Mouse (Mus musculus) cerebellum, postnatal 25 days (tissue): Measurements from ENCODE around the gene Slco3a1.
A peak's percentile ranks its signal among the peaks of the same experiment; 100 is the strongest.

Source experiments
- DNase-seq, 2 experiments: peaks; one replicate each; pipeline ENCODE4 v3.0.0; 2021; ENCODE audit warnings: mixed read lengths in 2 of 2

The Slco3a1 gene

DNA sequence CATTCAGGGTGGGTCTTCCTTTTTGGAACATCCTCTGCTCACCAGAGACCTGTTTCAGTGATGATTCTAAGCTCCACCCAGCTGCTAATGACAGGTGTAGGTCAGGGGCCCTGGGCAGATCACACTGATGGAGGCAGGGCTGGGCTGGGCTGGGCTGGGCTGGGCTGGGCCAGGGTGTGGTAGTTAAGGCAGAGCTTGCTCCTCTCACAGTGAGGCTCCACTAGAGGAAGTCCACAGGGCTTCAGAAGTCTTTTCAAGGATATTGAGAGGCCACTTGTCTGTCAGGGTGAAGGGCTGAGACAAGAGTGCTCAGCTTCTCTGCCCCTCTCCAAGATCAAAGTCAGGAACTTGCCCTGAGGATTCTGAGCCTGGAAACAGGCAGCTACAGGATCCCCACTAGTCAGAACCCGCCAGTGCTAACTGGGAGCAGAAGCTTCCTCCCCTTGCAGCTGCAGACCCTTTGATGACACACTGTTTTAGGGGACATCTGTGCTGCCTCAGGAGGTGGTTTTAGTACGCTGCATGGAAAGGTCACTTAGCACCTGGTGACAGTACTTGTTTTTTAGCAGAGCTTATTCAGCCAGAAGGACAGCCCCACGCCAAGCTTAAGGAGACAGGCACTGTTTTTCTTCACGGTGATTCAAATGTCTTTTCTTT, 213.3 kb downstream of the Slco3a1 start:
- DNase-seq: no peak

DNA sequence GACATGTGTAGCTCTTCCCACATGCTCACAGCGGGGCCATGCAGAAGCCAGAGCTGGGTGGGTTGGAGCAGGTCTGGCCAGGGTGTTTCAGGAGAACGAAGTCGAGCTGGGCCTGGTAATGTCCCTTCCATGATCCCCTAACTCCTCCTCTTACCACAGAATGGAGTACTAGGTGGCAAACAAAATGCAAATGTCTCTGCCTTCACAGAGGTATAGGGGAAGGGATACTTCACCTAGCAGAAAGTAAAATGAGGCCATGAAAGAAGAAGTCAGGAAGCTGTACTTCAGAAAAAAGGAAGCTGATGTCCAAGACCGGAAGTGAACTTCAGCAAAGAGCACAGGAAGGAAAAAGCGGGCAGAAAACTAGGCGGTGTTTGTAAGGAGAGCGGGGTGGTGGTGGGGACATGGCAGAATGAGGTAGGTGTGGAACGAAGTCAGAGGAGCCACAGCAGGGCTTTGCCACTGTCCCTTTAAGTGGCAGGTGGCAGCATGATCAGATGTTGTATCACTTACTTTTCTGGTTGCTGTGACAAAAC, 214.1 kb downstream of the Slco3a1 start:
- DNase-seq: no peak

DNA sequence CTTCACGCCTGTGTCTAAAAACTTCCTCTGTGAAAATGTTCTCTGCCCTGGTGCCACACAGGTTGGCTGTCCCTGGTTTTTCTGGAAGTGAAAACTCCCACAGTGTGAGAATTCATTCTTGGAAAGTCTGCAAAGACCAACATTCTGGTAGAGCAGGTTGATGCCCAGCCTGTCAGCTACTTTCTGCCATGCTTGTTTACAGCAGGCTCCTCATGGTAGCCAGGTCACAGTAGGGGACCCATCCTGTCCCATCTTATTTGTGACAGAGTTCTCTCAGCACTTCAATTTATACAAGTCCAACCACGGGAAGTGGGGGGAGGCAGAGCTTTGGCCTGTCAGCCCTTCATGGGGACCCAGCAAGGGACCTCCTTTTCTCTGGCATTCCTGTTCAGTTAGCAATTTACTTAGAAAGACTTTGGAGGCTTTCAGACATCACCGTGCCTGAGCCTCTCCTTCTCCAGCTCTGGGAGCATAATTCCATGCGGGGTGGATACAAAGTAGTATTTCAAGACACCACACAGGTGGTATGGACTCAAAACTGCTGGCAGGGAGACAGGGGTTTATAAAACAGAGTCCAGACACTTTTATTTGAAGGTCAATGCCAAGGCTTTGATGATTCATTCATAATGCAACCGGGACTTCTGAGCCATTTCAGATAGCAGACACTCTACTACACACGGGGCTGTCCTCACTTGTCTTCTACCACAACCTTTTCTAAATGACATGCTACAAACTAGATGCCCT, 216.7 kb downstream of the Slco3a1 start:
- peak; percentile 61 to 72 for DNase-seq

DNA sequence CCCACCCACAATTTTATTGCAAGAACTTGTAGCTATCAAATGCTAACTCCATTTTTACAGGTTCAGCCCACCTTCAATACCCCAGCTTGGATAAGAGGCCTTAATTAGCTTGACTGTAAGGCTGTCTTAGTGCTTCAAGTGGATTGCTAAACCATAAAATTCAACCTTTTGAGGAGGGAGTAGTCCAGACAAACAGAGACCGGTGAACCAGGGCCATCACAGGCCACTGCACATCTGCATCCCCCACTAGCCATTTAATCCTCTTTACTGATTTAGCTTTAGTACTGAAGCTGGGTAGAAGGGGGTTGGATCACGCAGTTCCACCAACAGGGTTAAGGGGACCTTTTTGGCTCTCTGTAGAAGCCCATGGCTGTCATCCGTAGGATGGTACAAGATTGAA, 222.3 kb downstream of the Slco3a1 start:
- DNase-seq: no peak

DNA sequence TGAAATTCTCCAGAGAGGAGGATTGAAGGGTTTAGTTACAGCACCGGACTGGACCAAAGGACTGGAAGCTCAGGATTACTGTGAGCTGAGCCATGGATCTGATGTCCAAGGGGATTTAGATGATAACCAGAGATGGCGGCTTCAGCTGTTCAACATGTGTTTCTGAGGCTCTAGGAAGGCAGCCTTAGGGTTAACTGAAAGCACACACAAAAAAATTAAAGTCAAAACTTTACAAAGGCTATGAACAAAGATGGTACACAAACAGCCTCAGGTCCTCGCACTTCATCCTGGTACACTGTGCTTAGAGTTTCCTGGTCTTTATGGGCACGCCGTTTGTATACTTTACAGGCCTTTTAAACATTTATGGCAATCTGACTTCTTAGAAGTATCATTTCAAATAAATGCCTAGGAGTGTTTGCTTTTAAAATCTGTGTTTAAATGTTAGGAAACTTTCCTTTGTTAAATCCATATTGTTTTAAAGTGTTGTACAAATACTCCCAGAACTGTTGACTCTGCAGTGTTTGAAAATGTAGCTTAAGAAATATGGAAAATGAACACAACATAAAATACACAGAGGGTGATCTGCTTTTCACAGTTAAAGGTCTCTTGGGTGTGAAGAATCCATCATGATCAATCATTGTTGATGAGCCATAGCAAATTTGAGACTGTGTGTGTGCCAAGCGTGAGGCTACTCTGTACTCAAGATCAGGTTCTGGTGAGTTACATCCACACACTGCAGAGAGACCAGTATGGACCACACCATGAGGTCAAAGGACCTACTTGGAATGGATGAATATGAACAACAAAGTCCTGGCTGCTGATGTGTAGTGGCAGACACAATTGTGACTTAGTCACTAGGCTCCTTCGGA, 223.5 kb downstream of the Slco3a1 start:
- DNase-seq: no peak

DNA sequence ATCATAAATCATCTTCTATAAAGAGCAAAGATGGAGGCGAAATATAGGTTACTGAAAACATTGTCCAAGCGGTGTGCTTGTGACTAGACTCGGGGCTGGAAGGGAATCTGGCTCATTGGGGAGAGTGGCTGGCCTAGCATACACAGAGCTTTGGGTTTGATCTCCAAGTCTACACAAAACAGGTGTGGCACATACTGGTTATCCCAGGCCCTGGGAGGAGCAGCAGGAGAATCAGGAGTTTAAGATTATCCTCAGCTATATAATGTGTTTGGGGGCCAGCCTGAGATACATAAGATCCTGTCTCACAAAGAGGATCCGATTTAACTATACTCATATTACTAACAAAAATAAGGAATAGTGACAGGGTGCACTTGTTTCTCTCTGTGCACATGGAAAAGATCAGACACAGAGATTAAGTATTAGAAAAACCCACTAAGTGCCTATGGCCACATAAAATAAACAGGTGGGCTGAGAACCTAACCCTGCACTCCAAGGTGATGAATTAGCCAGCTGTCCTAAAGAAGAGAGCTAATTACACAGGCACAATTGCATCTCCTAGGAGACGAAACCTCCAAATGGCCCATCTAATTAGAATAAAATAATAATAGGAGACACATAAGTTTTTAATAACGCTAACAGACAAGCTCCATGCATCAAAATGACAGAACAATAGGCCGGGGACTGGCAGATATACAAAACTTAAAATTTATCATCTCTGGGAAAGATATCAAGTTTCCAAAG, 224.3 kb downstream of the Slco3a1 start:
- DNase-seq: no peak

DNA sequence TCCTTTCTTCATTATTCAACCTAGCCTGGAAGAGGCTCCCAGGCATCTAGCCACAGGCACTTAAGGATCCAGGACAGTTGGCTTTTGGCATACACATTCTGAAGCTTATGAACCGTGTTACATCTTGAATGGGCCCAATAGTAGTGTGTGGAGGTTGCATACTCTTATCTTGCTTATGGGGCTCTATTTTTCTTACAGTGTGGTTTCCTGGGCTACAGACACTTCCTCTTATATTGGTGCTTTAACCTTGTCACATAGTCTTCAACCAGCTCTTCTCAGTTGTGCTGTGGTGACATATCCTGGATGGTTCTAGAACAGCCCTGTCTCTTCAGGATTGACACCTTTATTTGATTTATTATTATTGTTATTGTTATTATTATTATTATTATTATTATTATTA, 225.6 kb downstream of the Slco3a1 start:
- DNase-seq: no peak

DNA sequence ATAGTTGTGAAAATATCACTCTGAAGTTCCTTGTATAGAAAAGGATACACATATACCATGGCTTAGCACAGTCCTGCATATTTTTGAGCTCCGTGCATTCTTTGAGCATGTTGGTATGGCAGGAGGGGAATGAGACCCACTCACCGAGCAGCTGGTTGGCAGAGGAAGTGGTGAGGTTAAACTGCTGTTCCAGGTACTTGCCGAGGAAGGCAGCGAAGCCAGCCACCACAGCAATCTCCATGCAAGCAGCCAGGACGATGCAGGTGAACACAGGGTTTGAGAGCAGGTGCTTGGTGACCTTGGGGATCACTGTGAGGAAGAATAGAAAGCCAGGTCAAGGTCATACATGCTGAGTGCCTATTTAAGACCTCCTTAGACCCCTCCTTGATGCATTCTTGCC, 226.9 kb downstream of the Slco3a1 start:
- no peak for DNase-seq

DNA sequence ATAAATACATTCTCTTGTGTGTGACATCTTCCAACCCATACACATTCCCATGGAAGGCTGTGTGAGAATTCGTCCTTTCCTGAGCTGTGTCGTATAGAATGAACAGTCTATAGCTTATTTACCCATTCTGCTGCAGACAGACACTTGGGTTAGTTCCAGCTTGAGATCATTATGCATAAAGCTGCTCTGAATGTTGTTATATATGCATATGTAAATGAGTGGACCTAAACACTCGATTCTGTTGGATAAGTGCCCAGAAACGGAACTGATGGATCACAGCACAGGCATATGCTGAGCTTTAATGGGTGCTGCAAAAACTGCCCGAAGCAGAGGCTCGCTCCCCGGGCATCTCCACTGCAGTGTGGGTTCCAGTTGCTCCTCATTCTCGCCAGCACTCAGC, 229.5 kb downstream of the Slco3a1 start:
- no peak for DNase-seq

DNA sequence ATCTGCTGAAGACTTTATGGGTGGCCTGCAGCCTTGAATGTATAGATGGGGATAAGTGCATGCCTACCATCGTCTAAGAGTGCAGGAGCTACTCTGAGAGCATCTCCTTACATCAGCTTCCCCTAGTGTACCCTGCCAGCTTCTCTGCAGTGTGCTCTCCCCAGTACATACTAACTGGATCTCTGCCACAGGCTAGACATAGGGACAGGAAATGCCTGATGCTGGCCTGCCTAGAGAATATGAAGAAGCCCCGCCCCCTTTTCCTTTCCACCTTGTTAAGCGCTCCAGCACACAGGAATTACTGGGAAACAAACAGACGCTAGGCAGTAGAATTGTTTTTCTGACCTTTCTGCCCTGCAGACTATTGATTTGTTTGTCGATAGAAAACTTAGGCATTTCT, 230.9 kb downstream of the Slco3a1 start:
- peak in 1 of 2 experiments; percentile 25 for DNase-seq

DNA sequence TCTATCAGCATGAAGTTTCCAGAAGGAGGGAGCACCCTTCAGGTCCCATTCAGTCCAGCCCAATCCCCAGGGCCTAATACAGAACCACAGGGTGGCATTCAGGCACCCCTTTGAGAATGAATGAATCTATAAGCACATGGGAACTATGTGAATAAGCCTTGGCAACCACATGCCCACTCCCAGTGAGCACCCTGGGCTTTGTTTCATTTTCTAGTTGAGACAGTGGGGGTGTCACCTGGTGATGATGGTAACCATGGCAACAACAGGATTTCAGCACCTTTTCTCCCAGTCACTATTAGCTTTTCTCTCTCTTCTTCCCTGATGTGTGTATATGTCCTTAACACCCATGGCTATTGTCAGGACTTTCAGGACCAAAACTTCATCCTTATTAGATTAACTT, 231.4 kb downstream of the Slco3a1 start:
- DNase-seq: no peak

DNA sequence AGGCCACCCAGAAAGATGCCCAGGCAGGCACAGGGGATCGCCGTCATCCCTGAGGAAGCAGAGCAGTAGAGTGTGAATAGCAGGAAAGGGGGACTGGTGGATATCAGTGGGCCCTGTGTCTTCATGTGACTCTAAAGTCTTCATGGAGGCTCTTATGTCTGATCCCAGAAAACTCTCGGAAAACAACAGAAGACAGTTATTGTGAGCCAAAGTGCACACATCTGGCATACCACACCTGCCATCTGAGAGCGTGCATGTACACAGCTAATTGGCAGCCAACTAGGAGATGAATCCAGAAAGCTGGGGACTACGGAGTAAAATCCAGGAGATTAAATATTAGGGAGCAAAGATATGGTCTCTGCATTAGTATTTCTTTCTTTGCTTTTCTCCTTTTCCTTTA, 233.9 kb downstream of the Slco3a1 start:
- DNase-seq: no peak

DNA sequence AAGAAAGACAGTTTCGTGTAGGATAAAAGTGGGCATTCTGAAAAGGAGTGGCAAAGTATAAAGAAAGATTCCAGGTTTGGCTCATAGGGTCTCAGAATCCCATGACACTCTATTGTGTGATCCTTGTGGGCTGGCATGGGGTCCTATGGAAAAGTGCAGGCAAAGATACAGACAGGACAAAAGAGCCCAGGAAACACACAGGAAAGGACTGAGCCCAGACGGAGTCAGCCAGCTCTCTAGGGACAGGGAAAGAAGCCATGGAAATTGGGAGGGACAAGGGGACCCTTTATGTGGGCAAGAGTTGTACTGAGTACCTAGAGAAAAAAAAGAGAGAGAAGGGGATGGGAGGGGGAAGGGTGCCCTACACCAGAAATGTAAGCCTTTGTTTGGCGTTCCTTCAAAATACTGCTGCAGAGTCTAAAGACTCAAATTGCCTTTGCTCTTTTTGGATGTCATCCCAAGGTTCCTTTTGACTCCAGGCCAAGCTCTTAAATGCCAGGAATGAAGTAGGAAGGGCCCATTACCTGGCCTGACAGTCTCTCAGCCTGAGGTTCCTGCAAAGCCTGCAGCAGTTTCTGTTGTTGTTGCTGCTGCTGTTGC, 238.6 kb downstream of the Slco3a1 start:
- peak; percentile 55 to 76 for DNase-seq

DNA sequence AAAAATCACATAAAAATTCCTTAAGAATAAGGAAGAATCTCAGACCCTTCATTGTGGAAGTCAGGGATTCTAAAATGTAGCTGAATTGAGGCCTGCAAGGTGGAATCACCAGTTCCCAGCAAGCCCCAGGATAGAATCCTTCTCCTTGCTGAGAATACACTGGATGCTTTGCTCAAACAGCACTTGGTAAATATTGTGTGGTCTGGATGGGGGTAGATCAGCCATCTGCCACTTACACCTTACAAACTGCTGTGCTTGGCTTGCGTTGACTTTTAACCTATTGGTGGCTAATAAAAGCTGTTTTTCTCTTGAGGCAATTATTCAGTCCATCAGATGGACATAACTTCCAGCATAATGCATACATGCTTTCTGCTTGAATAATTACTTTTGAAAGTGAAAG, 240.3 kb downstream of the Slco3a1 start:
- DNase-seq: peak; percentile 32 to 49

DNA sequence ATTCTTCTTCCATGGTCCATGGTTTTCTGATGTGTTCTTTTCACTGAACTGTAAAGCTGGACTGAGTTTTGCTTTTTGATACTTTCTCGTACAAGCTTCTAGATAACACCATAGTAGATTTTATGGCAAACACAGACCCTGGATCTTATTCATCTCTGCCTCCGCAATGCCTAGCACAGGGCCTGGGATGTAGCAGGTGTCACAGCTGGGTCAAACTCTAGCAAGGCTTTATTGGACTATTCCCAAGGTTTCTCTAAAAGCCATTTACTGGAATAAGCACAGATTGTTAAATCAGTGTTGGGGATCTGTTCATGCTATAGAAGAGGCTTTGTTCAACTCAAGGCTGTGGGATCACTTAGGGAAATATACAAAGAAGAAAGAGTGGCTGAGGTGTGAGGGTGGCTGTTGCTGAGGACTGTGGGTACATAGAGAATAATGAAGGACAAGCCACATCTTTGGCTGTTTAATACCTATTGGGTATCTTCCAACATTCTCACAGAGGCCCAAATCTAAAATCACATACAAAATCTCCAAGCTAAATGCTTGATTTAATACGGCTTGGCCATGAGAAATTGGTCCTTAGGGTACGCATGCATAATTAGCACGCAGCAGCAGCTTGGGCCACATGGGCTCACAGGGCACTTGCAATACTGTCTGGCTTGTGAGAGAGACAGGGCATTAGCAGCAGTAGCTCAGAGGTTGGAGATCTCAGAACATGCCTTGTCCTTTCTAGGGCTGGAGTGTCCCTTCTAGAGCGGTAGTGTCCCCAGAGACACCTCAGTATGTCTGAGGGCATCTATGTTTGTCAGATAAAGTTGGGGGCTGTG, 241.1 kb downstream of the Slco3a1 start:
- DNase-seq: no peak

DNA sequence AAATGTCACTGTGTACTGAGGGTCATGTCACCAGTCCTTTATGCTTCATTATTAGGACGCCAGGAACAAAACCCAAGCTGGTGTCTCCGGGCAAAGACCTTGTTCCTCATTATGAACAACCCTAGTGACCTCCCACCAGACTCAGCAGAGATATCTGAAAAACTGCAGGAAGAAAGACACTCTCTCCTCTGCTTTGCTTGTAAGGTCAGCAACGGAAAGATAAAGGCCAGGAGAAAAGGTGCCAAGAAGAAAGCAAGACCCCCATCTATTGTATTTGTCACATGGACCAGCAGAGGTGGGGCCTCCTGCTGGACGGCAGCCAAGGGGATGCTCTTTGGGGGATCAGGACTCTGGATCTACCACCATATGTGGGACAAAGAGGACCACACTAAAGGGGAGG, 243.0 kb downstream of the Slco3a1 start:
- DNase-seq: no peak

DNA sequence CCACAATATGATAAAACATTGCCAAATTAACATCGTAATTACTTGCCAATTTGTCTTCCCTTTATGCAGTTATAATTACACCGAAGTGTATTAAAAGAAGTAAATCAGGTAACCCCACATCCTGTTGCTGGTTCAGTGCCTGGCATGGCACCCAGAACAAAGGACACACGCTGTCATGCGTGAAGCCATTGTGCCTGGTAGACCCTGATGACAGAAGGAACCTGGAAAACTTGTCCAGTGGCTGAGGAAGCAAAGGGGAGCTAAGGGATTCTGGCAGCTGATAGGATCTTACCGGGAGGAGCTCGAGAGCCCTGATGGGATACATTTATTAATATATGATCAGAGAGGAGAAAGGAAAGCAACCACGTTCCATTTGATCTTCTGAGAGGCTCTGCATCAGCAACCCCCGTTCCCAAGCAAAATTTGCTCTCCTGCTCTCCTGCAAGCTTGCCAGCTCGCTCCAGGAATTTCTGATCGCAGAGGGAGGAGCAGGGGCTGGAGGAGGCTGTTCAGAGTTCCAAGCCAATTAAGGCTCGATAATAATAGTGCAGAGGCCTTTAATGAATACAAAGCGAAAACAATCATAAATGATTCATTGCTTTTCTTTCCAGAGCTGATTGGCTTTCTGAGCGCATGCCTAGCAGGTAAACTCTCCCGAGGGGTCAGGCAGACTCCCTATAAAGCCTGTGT, 250.8 kb downstream of the Slco3a1 start:
- peak in 1 of 2 experiments; percentile 22 for DNase-seq

DNA sequence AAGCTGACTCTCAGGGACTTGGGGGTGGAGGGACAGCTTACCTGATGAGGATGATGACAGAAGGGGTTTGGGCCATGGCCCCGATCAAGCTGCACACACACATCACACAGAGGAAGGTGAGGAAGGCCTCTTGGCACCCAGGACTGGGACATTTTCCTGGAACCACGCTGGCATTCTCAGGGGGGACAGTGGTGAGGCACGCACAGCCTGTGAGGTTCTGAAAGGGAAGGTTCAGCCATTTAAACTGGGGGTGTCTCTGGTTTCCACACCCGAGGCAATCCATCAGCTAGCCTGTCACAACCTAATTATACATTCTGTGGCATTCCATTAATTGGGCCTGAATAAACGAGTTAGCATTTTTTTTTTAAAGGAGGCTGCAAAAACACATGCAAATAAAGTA, 251.5 kb downstream of the Slco3a1 start:
- no peak for DNase-seq

DNA sequence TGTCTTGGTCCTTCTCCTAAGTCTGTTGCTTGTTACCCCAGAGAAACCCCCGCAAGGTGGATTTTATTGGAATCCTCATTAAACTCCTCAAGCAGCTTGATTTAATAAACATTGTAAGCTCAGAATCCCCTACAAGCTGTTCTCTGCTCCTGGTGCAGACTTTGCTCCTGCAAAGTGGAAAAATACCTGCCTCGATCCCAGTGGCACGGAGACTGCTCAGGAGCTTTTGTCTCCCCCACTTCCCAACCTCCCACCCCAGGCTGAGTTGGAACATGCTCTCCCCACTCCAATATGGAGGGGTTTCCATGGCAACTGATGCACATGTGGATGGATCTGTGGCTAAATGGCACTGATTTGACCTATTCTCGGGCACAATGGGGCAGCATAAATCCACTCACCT, 268.0 kb downstream of the Slco3a1 start:
- DNase-seq: no peak

DNA sequence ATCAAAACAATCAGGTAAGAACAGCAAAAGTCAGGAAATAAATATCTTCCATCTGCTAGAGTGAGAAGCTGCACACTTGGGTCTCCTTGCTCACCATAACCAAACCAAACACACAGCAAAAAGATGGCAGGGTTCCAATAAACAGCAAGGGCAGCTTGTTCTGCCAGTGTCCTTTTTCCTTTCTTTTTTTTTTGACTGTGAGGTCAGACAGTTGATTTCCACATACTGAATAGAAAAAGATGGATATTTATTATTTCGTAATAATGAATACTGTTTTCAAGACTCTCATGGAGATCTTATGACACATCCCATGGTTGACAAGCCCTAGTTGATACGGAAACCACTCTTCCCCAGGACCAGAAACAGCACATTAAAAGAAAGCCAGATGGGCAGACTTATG, 274.2 kb downstream of the Slco3a1 start:
- no peak for DNase-seq

DNA sequence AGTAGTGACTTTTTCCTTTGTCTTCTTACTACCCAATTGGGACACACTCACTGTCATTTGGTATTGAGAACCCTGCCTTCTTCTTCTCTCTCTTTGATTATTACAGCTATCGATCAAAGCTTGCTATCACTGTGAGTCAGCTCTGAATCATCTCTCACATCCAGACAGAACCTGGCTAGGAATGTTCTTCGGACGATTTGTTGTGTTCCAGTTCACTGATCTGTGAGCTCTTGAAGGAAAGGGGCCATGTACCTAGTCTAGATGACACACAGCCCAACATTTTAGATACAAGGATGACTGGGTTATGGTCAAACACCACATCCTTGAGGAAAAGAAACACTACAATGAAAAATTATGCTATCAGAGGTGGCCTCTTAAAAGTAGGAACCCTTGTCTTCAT, 275.2 kb downstream of the Slco3a1 start:
- DNase-seq: no peak
